Mouse (Mus musculus) liver, embryonic 16.5 days (tissue): ENCODE data around the gene Klhl12. TPM values are rescaled to one million over a fixed set of nuclear protein-coding genes. Genes with fewer than 3 reads are reported as not detected.
A peak's percentile ranks its signal among the peaks of the same experiment; 100 is the strongest.
"Not testable (repeated sequence)": the region's sequence is repeated elsewhere in the genome, so short reads cannot be mapped to it uniquely, and the experiment has no call there.

ENCODE experiments used
- ATAC-seq: fragments of 200-750 bp; cut with Nextera tagmentation; 2 replicates; pipeline ENCODE4 v1.8.0; 2017; ENCODE audit warnings: low read depth, mild to moderate bottlenecking, moderate number of reproducible peaks, moderate library complexity
- H3K27ac ChIP-seq: fragments of 300-500 bp; sonication (generic); 2 replicates; pipeline ENCODE4 v1.5.1; 2014; ENCODE audit warnings: mild to moderate bottlenecking, low read length
- H3K27me3 ChIP-seq: fragments of 300-500 bp; sonication (generic); 2 replicates; pipeline ENCODE4 v1.6.1; 2014; ENCODE audit warnings: low read depth, low read length, mixed read lengths; ENCODE audit not compliant: control insufficient read depth, insufficient read depth
- H3K36me3 ChIP-seq: fragments of 300-500 bp; sonication (generic); 2 replicates; pipeline ENCODE4 v1.6.1; 2014; ENCODE audit warnings: mild to moderate bottlenecking; ENCODE audit not compliant: control insufficient read depth, insufficient read depth
- H3K4me1 ChIP-seq: fragments of 300-500 bp; sonication (generic); 2 replicates; pipeline ENCODE4 v1.6.1; 2014; ENCODE audit warnings: low read depth, low read length, mixed read lengths; ENCODE audit not compliant: control insufficient read depth
- H3K4me2 ChIP-seq: fragments of 300-500 bp; sonication (generic); 2 replicates; pipeline ENCODE4 v1.6.1; 2014; ENCODE audit warnings: low read depth, low read length, mixed read lengths
- H3K4me3 ChIP-seq: fragments of 300-500 bp; sonication (generic); 2 replicates; pipeline ENCODE4 v1.5.1; 2014; ENCODE audit warnings: low read depth, mild to moderate bottlenecking, low read length
- H3K9ac ChIP-seq: fragments of 300-500 bp; sonication (generic); 2 replicates; pipeline ENCODE4 v1.6.1; 2014; ENCODE audit warnings: low read depth, low read length
- H3K9me3 ChIP-seq: fragments of 300-500 bp; sonication (generic); replicated peaks from 2 replicates; pipeline ENCODE4 v1.6.1; 2016; ENCODE audit warnings: low read length; ENCODE audit not compliant: control insufficient read depth
- WGBS: fragments of 180-500 bp; shearing (Covaris S2); extraction: QIAGEN DNeasy Blood & Tissue Kit; methylation state at CpG from one replicate; pipeline ENCODE4 v1.1.7; 2014; ENCODE audit not compliant: insufficient replicate concordance; 5-methylcytosine and 5-hydroxymethylcytosine counted together
- polyA plus RNA-seq: library from polyadenylated mRNA; unstranded; fragments of >200 nt; fragmentation: Nextera tagmentation; extraction: Ambion mirVana; gene quantifications from 2 replicates; pipeline ENCODE4 v1.2.1, GENCODE M21; 2015

Gene Klhl12
- polyA plus RNA-seq, 1 experiment from 2014 or later = 33.5 TPM

DNA sequence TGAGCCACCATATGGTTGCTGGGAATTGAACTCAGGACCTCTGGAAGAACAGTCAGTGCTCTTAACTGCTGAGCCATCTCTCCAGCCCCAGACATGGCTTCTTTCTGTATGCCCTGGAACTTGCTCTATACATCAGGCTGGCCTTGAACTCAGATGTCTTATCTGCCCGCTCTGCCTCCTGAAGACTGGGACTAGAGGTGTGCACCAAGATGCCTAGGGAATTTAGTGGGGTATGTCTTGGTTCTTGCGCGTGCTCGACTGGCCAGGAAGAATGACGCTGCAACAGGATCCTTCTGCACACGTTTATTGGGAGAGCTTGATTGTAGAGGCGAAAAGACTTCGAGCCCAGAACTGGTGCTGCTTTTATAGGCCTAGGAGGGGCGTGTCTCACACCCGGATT lies 13.6 kb upstream of the Klhl12 start:
- H3K4me1 ChIP-seq, H3K27ac ChIP-seq, H3K4me3 ChIP-seq, H3K9ac ChIP-seq, H3K4me2 ChIP-seq, H3K36me3 ChIP-seq, ATAC-seq, H3K27me3 ChIP-seq, H3K9me3 ChIP-seq: not testable (repeated sequence)
- 89% methylated on average over 7 of the region's 10 CpGs for WGBS

DNA sequence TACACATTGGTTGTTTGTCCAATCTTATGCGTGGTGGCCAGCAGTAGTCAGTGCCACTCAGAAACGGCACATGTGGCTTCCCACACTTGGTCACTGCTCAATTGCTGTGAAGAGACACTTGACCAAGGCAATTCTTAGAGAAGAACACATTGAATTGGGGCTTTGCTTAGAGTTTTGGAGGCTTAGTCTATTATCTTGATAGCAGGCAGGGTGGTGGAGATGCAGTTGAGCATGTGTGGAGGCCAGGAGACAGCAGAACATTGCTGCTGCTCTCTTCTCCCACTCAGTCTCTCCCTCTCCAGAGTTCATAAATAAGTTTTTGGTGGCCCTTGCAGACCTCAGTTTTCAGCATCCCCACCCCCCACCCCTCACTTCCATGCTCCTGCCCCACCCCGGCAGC lies 12.9 kb upstream of the Klhl12 start:
- H3K27ac ChIP-seq = no peak overlapping the region

DNA sequence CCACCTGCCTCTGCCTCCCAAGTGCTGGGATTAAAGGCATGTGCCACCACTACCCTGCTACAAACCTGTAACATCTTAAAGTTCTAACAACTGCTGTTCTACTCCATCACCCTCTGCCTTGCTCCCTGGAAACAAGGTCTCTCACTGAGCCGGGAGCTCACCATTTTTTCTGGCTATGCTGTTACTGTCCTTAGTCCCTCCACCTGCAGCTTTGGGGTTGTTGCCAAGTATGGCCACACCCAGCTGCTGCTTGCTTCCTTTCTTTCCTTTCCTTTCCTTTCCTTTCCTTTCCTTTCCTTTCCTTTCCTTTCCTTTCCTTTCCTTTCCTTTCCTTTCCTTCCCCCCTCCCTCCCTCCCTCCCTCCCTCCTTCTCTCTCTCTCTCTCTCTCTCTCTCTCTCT lies 12.0 kb upstream of the Klhl12 start:
- not testable (repeated sequence) for H3K4me1 ChIP-seq, H3K36me3 ChIP-seq, H3K27ac ChIP-seq, ATAC-seq, H3K4me3 ChIP-seq, H3K9ac ChIP-seq, H3K9me3 ChIP-seq, H3K4me2 ChIP-seq, H3K27me3 ChIP-seq
- WGBS = 68% methylated on average over 1 of the region's 1 CpGs

More for the DNA sequence above, 12.9 kb upstream of the Klhl12 start:
- 85% methylated on average over 3 of the region's 3 CpGs for WGBS
- Histone ChIP-seq H3K36me3 (no peaks in the 10 kb centered on the region), H3K4me1 (peaks cover 3% of the 10 kb centered on the region; the same call in 1 of the 2 replicates), H3K9ac (no peak overlapping the region), H3K27me3 (no peaks in the 10 kb centered on the region), H3K4me3 (no peak overlapping the region), H3K4me2 (no peak overlapping the region), H3K9me3 (no peaks in the 10 kb centered on the region)
- no peak for ATAC-seq

DNA sequence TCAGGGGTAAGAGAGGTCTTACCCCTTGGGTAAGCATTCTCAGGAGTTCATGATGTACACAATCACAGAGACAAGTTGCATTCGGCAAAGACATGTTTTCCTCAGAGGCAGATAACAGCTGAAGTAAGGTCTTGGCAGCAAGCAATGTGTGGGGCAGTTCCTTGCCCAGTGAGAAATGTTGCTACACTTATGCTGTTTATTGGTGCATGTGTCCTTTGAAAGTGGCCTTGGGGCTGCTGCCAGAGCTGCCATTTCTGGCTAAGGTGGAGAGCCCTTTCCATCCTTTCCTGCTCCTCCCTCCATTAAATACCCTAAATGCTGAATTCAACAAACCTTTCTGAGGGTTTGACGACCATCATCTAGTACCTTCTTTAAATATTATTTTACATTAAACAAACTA lies 9.9 kb upstream of the Klhl12 start:
- no peaks in the 10 kb centered on the region for H3K9me3 ChIP-seq
- no peak overlapping the region for H3K4me2 ChIP-seq
- no peak overlapping the region for H3K4me3 ChIP-seq
- peaks cover 3% of the 10 kb centered on the region; the same call in 1 of the 2 replicates for H3K4me1 ChIP-seq
- no peaks in the 10 kb centered on the region for H3K27me3 ChIP-seq
- no peaks in the 10 kb centered on the region for H3K36me3 ChIP-seq
- H3K9ac ChIP-seq = no peak overlapping the region
- ATAC-seq = no peak
- WGBS = 66% methylated on average over 2 of the region's 2 CpGs
- no peak overlapping the region for H3K27ac ChIP-seq

DNA sequence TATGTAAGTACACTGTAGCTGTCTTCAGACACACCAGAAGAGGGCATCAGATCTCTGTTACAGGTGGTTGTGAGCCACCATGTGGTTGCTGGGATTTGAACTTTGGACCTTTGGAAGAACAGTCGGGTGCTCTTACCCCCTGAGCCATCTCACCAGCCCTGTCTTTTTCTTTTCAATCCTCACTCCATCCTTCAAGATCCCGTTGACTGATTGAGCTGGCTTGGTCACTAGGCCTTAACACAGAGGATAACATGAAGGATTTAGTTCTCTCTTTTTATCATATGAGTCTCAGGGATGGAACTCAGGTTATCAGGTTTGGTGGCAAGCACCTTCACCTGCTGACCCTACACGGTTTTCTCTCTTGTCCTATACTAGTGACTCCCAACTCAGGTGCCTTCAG lies 6.8 kb upstream of the Klhl12 start:
- H3K4me3 ChIP-seq, ATAC-seq, H3K27ac ChIP-seq, H3K36me3 ChIP-seq, H3K4me1 ChIP-seq, H3K9me3 ChIP-seq, H3K27me3 ChIP-seq, H3K9ac ChIP-seq, H3K4me2 ChIP-seq: not testable (repeated sequence)
- WGBS = 54% methylated on average over 3 of the region's 3 CpGs

DNA sequence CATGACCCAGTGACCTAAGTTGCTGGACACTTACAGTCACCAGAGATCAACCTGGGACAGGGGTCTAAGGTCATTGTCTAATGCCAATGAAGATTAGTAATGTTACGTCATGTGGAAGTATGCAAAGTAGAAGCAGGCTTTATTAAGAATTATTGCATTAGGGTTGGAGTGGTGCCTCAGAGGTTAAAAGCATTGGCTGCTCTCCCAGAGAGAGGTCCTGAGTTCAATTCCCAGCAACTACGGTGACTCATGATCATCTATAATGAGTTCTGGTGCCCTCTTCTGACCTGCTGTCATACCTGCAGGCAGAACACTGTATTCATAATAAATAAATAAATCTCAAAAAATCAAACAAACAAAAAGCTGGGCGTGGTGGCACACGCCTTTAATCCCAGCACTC lies 5.1 kb upstream of the Klhl12 start:
- WGBS = 76% methylated on average over 4 of the region's 4 CpGs
- no peaks in the 10 kb centered on the region for H3K27me3 ChIP-seq
- H3K4me2 ChIP-seq = no peak overlapping the region
- H3K36me3 ChIP-seq = no peaks in the 10 kb centered on the region
- H3K4me3 ChIP-seq = no peak overlapping the region
- no peak overlapping the region for H3K9ac ChIP-seq
- H3K27ac ChIP-seq = no peak overlapping the region
- peaks cover 6% of the 10 kb centered on the region for H3K4me1 ChIP-seq
- H3K9me3 ChIP-seq = no peaks in the 10 kb centered on the region
- ATAC-seq = no peak

DNA sequence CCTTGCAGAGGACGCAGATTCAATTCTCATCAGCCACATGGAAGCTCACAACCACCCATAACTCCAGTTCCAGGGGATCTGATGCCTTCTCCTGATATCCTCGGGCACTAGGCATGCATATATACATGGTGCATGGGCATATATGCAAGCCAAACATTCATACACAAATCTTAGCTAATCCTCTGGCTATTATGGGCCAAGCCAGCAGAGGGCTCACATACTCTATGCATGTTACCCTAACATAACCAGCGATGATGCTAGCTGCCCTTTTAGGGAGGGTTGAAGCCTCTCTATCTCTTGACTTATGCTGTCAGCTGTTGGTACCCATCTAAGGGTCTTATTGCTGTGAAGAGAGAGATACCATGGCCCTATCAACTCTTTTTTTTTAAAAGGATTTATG lies 4.3 kb upstream of the Klhl12 start:
- WGBS = 28% methylated on average over 3 of the region's 3 CpGs

DNA sequence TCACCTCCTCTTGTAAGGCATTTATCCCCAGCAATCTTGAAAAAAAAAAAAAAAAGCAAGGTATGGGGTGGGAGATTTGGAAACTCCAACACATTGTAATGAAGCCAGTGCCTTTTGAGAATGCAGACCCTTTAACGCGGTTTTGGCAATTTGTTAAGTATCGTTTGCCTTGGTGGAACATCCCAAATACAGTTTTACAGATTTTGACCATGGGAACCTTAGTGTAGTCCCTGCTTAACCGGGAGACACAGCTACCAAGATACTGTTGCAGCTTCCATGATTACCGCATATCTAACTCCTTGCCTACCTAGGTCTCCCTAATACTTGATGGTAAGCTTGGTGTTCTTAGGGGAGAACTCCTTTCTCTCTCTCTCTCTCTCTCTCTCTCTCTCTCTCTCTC lies 729 bp downstream of the Klhl12 start:
- no peaks in the 10 kb centered on the region for H3K9me3 ChIP-seq
- peaks cover 13% of the 10 kb centered on the region for H3K36me3 ChIP-seq
- peak overlapping the region; percentile 94 for H3K27ac ChIP-seq
- H3K4me2 ChIP-seq = peak overlapping the region; percentile 61
- H3K4me3 ChIP-seq = peak overlapping the region; percentile 95
- WGBS = 16% methylated on average over 5 of the region's 5 CpGs
- H3K4me1 ChIP-seq = peaks cover 33% of the 10 kb centered on the region
- H3K27me3 ChIP-seq = no peaks in the 10 kb centered on the region
- peak overlapping the region; percentile 99 for H3K9ac ChIP-seq
- no peak for ATAC-seq

More for the DNA sequence above, 4.3 kb upstream of the Klhl12 start:
- Histone ChIP-seq H3K9me3 (no peaks in the 10 kb centered on the region), H3K27me3 (no peaks in the 10 kb centered on the region), H3K36me3 (no peaks in the 10 kb centered on the region), H3K4me3 (no peak overlapping the region), H3K9ac (no peak overlapping the region), H3K4me2 (no peak overlapping the region), H3K4me1 (peaks cover 6% of the 10 kb centered on the region), H3K27ac (no peak overlapping the region)
- ATAC-seq = no peak

DNA sequence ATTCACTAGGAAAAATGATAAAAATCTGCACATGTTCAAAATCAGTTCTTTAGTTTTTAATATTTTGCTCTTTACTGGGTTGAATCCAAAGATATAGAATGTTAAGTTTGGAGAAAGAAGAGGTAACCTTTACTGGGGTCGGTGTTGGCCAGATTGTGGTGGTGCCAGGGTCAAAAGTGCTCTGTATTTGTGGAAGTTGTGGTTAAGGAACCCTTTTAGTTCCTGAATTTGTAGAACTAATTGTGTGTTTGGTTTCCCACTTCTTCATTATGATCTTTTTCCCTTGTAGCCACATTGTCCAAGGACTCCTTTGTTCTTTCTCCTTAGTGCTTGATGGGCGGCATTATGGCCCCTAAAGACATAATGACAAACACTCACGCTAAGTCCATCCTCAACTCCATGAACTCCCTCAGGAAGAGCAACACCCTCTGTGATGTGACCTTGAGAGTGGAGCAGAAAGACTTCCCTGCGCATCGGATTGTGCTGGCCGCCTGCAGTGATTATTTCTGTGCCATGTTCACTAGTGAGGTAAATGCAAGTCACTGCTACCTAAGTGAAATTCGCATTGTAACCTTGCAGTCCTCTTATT lies 2.9 kb downstream of the Klhl12 start:
- WGBS = 79% methylated on average over 7 of the region's 7 CpGs
- H3K4me2 ChIP-seq = peak overlapping the region; percentile 12; the same call in 1 of the 2 replicates
- peaks cover 27% of the 10 kb centered on the region for H3K36me3 ChIP-seq
- no peaks in the 10 kb centered on the region for H3K9me3 ChIP-seq
- peak overlapping the region; percentile 51 for H3K27ac ChIP-seq
- no peak overlapping the region for H3K4me3 ChIP-seq
- peaks cover 44% of the 10 kb centered on the region for H3K4me1 ChIP-seq
- ATAC-seq = no peak
- H3K9ac ChIP-seq = no peak overlapping the region
- H3K27me3 ChIP-seq = no peaks in the 10 kb centered on the region
